Mouse (Mus musculus): ENCODE results near the gene Rrm2. TPM values are rescaled to one million over a fixed set of nuclear protein-coding genes. Genes with fewer than 3 reads are reported as not detected.

Rrm2 gene
- polyA plus RNA-seq, 1 experiment, result 5.5 TPM

- Histone ChIP-seq H3K36me3 (ENCODE audit: control insufficient read depth, insufficient read depth, low read length) (no peaks in the 10 kb centered on the region; the same call in 1 of the 2 replicates), H3K27ac (ENCODE audit: control insufficient read depth, insufficient read depth, low read depth, low read length) (no peak overlapping the region), H3K4me1 (ENCODE audit: control insufficient read depth, insufficient read depth, low read length) (no peaks in the 10 kb centered on the region)
Measured at GRCm38 (mm10) chr12:24714579-24715255, 6.7 kb downstream of the Rrm2 start.

DNA sequence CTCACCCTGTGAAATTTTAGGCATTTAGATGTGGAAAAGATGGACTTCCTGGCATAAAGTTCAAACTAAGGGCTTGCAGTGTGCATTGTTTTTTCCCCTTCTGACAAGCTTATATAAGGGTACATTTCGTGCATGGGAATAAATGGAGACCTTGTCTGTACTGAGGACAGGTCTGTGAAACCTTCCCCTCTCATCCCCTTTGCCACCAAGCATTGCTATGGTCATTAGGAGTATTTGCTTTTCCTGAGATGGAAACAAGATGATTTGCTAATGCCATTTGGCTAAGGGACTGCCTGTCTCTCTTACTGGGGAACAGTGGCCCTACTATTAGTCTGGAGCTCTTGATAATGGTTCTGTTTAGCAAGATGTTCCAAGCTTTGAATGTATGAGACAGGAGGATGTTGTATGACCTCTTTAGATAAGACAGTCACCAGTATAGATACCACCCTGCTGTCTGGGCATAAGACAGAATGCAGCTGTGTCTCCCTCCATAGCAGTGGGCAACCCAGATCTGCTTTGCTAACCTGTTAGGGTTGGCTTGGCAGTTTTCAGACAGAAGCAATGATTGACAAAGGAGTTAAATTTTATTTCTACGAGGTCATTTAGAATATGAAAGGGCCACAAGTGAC lies 7.3 kb downstream of the Rrm2 start:
- Histone ChIP-seq H3K27me3 (ENCODE audit: control insufficient read depth, insufficient read depth, low read length) (no peaks in the 10 kb centered on the region), H3K27ac (ENCODE audit: control insufficient read depth, insufficient read depth, low read depth, low read length) (no peak overlapping the region), H3K36me3 (ENCODE audit: control insufficient read depth, insufficient read depth, low read length) (no peaks in the 10 kb centered on the region; the same call in 1 of the 2 replicates), H3K4me3 (ENCODE audit: control insufficient read depth, low read depth, low read length) (no peak overlapping the region), H3K4me1 (ENCODE audit: control insufficient read depth, insufficient read depth, low read length) (no peaks in the 10 kb centered on the region)
- TF ChIP-seq CTCF (IDR thresholded peaks at IDR 0.05; ENCODE audit: control insufficient read depth, insufficient read depth, insufficient replicate concordance, low read depth, low read length) (no peak), POLR2A (IDR thresholded peaks at IDR 0.05; ENCODE audit: control insufficient read depth, low read depth, low read length) (no peak)

More at GRCm38 (mm10) chr12:24714579-24715255, 6.7 kb downstream of the Rrm2 start:
- Histone ChIP-seq H3K27me3 (ENCODE audit: control insufficient read depth, insufficient read depth, low read length) (no peaks in the 10 kb centered on the region), H3K4me3 (ENCODE audit: control insufficient read depth, low read depth, low read length) (no peak overlapping the region)
- TF ChIP-seq POLR2A (IDR thresholded peaks at IDR 0.05; ENCODE audit: control insufficient read depth, low read depth, low read length), result no peak
- no peak for TF ChIP-seq CTCF (IDR thresholded peaks at IDR 0.05; ENCODE audit: control insufficient read depth, insufficient read depth, insufficient replicate concordance, low read depth, low read length)

DNA sequence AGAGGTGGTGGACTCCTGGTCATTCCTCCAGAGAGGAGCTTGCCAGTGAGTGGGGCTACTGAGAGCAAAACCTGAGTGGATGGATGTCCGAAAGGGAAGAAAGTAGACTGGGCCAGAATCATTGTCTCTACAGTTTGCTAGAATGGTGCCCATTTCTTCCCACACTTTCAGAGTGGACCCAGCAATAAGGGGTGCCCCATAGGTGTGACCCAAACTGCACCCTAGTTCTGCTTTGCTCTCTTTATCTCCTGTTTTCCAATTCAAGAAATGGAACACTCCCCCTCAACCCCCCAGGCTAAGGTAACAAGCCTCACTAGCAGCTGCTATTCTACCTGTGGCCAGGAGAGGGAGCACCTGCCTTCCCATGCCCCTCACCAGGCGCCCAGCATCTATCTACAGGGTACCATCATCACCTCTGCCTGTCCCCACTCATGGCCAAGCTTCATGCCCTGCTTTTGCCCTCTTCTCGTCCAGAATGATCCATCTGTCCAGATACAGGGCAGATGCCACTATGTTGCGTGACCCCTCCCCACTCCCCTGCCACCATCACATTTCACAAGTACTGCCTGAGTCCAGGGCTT lies 8.8 kb downstream of the Rrm2 start:
- Histone ChIP-seq H3K36me3 (ENCODE audit: control insufficient read depth, insufficient read depth, low read length) (no peaks in the 10 kb centered on the region; the same call in 1 of the 2 replicates), H3K27me3 (ENCODE audit: control insufficient read depth, insufficient read depth, low read length) (no peaks in the 10 kb centered on the region)
- no peak for TF ChIP-seq POLR2A (IDR thresholded peaks at IDR 0.05; ENCODE audit: control insufficient read depth, low read depth, low read length)
- peak; percentile 78 for TF ChIP-seq CTCF (IDR thresholded peaks at IDR 0.05; ENCODE audit: control insufficient read depth, insufficient read depth, insufficient replicate concordance, low read depth, low read length)

GRCm38 (mm10) chr12:24723434-24723833 lies 15.4 kb downstream of the Rrm2 start:
- H3K4me3 ChIP-seq (ENCODE audit: control insufficient read depth, low read depth, low read length), result no peak overlapping the region
- H3K36me3 ChIP-seq (ENCODE audit: control insufficient read depth, insufficient read depth, low read length), result no peaks in the 10 kb centered on the region
- no peak overlapping the region for H3K27ac ChIP-seq (ENCODE audit: control insufficient read depth, insufficient read depth, low read depth, low read length)
- TF ChIP-seq POLR2A (IDR thresholded peaks at IDR 0.05; ENCODE audit: control insufficient read depth, low read depth, low read length), result no peak
- TF ChIP-seq CTCF (IDR thresholded peaks at IDR 0.05; ENCODE audit: control insufficient read depth, insufficient read depth, insufficient replicate concordance, low read depth, low read length), result no peak
- H3K4me1 ChIP-seq (ENCODE audit: control insufficient read depth, insufficient read depth, low read length), result no peaks in the 10 kb centered on the region
- no peaks in the 10 kb centered on the region for H3K27me3 ChIP-seq (ENCODE audit: control insufficient read depth, insufficient read depth, low read length)

More for the DNA sequence above, 8.8 kb downstream of the Rrm2 start:
- no peaks in the 10 kb centered on the region for H3K4me1 ChIP-seq (ENCODE audit: control insufficient read depth, insufficient read depth, low read length)
- no peak overlapping the region for H3K27ac ChIP-seq (ENCODE audit: control insufficient read depth, insufficient read depth, low read depth, low read length)
- no peak overlapping the region for H3K4me3 ChIP-seq (ENCODE audit: control insufficient read depth, low read depth, low read length)

GRCm38 (mm10) chr12:24723859-24724258 lies 15.8 kb downstream of the Rrm2 start:
- no peaks in the 10 kb centered on the region for H3K4me1 ChIP-seq (ENCODE audit: control insufficient read depth, insufficient read depth, low read length)
- H3K4me3 ChIP-seq (ENCODE audit: control insufficient read depth, low read depth, low read length), result no peak overlapping the region
- TF ChIP-seq POLR2A (IDR thresholded peaks at IDR 0.05; ENCODE audit: control insufficient read depth, low read depth, low read length) (no peak), CTCF (IDR thresholded peaks at IDR 0.05; ENCODE audit: control insufficient read depth, insufficient read depth, insufficient replicate concordance, low read depth, low read length) (no peak)
- H3K27ac ChIP-seq (ENCODE audit: control insufficient read depth, insufficient read depth, low read depth, low read length), result no peak overlapping the region
- H3K36me3 ChIP-seq (ENCODE audit: control insufficient read depth, insufficient read depth, low read length), result no peaks in the 10 kb centered on the region
- no peaks in the 10 kb centered on the region for H3K27me3 ChIP-seq (ENCODE audit: control insufficient read depth, insufficient read depth, low read length)

DNA sequence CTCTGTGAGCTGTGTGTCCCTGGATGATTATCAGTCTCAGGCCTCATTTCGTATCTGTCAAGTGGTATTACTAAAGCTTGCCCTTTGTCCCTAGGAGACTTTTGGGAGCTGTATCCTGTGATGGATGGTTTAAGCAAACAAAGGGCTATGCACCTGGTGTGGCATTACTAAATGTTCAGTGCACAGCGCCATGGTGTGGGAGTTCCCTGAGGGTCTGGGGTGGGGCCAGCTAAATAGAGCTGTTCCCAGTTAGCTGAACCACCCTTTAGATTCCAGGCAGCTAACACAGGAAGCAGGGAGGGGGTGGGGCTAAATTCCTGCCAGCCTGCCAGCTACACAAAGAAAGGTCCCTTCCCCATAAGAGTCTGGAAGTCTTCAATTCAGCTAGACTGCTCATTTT lies 16.3 kb downstream of the Rrm2 start:
- Histone ChIP-seq H3K27ac (ENCODE audit: control insufficient read depth, insufficient read depth, low read depth, low read length) (no peak overlapping the region), H3K27me3 (ENCODE audit: control insufficient read depth, insufficient read depth, low read length) (no peaks in the 10 kb centered on the region), H3K4me1 (ENCODE audit: control insufficient read depth, insufficient read depth, low read length) (no peaks in the 10 kb centered on the region), H3K4me3 (ENCODE audit: control insufficient read depth, low read depth, low read length) (no peak overlapping the region), H3K36me3 (ENCODE audit: control insufficient read depth, insufficient read depth, low read length) (no peaks in the 10 kb centered on the region)
- TF ChIP-seq CTCF (IDR thresholded peaks at IDR 0.05; ENCODE audit: control insufficient read depth, insufficient read depth, insufficient replicate concordance, low read depth, low read length), result no peak
- no peak for TF ChIP-seq POLR2A (IDR thresholded peaks at IDR 0.05; ENCODE audit: control insufficient read depth, low read depth, low read length)

DNA sequence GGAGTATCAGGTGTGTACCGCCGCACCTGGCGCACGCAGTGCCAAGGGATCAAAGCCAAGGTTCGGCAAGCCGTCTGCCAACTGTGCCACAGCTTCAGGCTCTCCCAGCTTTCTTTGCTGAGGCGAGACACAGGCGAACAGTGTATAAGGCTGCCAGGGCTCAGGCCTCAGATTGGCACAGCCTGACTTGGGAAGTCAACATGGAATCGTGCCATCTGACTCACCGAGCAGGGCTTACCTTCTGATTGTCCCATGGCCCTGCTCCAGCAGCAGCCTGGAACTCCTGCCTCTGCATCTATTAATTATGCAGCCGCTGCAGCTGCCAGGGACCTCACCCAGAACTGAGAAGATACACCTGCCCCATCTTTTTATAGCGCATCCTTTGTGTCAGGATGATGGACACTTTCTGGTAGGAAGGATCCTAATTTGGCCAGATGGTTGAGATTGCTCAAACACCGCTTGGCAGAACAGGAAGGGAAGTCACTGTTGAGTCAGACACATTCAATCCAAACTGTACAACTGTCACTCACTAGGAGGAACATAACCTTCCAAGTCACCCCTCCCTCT lies 26.9 kb downstream of the Rrm2 start:
- H3K4me3 ChIP-seq (ENCODE audit: control insufficient read depth, low read depth, low read length), result no peak overlapping the region
- H3K36me3 ChIP-seq (ENCODE audit: control insufficient read depth, insufficient read depth, low read length), result no peaks in the 10 kb centered on the region
- no peaks in the 10 kb centered on the region for H3K27me3 ChIP-seq (ENCODE audit: control insufficient read depth, insufficient read depth, low read length)
- no peak overlapping the region for H3K27ac ChIP-seq (ENCODE audit: control insufficient read depth, insufficient read depth, low read depth, low read length)
- peaks cover 4% of the 10 kb centered on the region; the same call in 1 of the 2 replicates for H3K4me1 ChIP-seq (ENCODE audit: control insufficient read depth, insufficient read depth, low read length)
- TF ChIP-seq POLR2A (IDR thresholded peaks at IDR 0.05; ENCODE audit: control insufficient read depth, low read depth, low read length) (no peak), CTCF (IDR thresholded peaks at IDR 0.05; ENCODE audit: control insufficient read depth, insufficient read depth, insufficient replicate concordance, low read depth, low read length) (no peak)

Measured in testis, adult 2 months (tissue).